Comparison of ENCODE assay signal across 22 mouse cellular contexts in the genomic region with DNA sequence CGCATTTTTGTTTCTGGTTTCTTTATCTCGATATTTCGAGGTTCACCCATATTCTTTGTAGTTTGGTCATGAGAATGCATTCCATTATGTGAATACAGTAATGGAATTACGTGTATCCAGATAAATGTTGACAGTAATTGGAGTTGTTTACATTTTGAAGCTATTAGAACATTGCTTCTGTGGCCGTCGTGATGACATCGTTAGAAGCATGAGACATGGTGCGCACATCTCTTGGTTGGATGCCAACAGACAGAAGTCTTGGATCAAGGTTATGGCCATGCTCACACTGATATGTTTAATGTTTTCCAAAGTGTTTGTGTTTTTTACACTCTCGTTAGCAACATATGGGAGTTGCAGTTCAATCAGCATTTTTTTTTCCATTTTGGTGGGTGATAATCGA. TPM values are rescaled to one million over a fixed set of nuclear protein-coding genes. Genes with fewer than 3 reads are reported as not detected.
DNase-seq lines count a peak whose midpoint lies in the region; ATAC-seq and TF ChIP-seq lines count a peak whose summit lies in the region.
"Had no signal": no experiment of that assay in that cellular context is flagged by ENCODE, and none has a peak within 500 bp of the region (broad histone marks: within the 10 kb centered on the region; RNA-seq: fewer than 3 reads in every experiment).

No protein-coding gene starts in this region.

- no peak overlapping the region for H3K4me3 ChIP-seq in forebrain, embryonic 15.5 days
- H3K4me3 ChIP-seq in forebrain, embryonic 12.5 days (replicated peaks) = no peak overlapping the region
- no peak overlapping the region for H3K4me3 ChIP-seq in lung, embryonic 15.5 days
- H3K4me3 ChIP-seq in stomach, embryonic 15.5 days (replicated peaks) = no peak overlapping the region
- H3K4me3 ChIP-seq in stomach, postnatal 0 days (ENCODE audit: low read depth, low read length) = no peak overlapping the region
- H3K4me3 ChIP-seq: embryonic facial prominence, embryonic 12.5 days; forebrain, embryonic 13.5 days; heart, embryonic 10.5 days; heart, embryonic 15.5 days; hindbrain, embryonic 13.5 days had no signal

- no peak for DNase-seq in lung, postnatal 36 days
- DNase-seq in stomach, postnatal 0 days (ENCODE audit: low spot score) = no peak
- DNase-seq in adrenal gland, postnatal 4 days (ENCODE audit: low spot score in 2 of 2) = no peak
- DNase-seq: adrenal gland, adult 8-10 months; adrenal gland, postnatal 36 days; cerebellum, adult 11-12 months; cerebellum, adult 9-10 months; cerebellum, postnatal 25 days; gastrocnemius, postnatal 36 days; heart, adult 18-20 months; heart, postnatal 14 days had no signal

- TF ChIP-seq EP300 in stomach, postnatal 0 days (optimal IDR thresholded peaks at IDR 0.05) = no peak

- H3K27me3 ChIP-seq in forebrain, embryonic 15.5 days = no peaks in the 10 kb centered on the region
- H3K27me3 ChIP-seq in forebrain, embryonic 12.5 days = no peaks in the 10 kb centered on the region
- no peaks in the 10 kb centered on the region for H3K27me3 ChIP-seq in lung, embryonic 15.5 days
- no peaks in the 10 kb centered on the region for H3K27me3 ChIP-seq in stomach, embryonic 15.5 days (replicated peaks)
- no peaks in the 10 kb centered on the region for H3K27me3 ChIP-seq in stomach, postnatal 0 days (ENCODE audit: control insufficient read depth, insufficient read depth, low read length)
- H3K27me3 ChIP-seq: CH12.LX; embryonic facial prominence, embryonic 12.5 days; forebrain, embryonic 13.5 days; heart, embryonic 15.5 days; hindbrain, embryonic 13.5 days had no signal

- ATAC-seq in forebrain, embryonic 15.5 days (replicated peaks) = peak; percentile 12; the same call in 1 of the 2 replicates
- no peak for ATAC-seq in forebrain, embryonic 12.5 days (ENCODE audit: low FRiP score)
- ATAC-seq in lung, embryonic 15.5 days (ENCODE audit: borderline replicate concordance, extremely low read depth, low FRiP score, low TSS enrichment) = peak; percentile 40; the same call in 1 of the 2 replicates
- no peak for ATAC-seq in stomach, embryonic 15.5 days (ENCODE audit: insufficient read depth, low FRiP score, low read depth)
- no peak for ATAC-seq in stomach, postnatal 0 days (ENCODE audit: low FRiP score, low TSS enrichment)
- ATAC-seq: forebrain, embryonic 13.5 days; hindbrain, postnatal 0 days had no signal

- H3K9me3 ChIP-seq in forebrain, embryonic 15.5 days = no peaks in the 10 kb centered on the region
- no peaks in the 10 kb centered on the region for H3K9me3 ChIP-seq in forebrain, embryonic 12.5 days
- no peaks in the 10 kb centered on the region for H3K9me3 ChIP-seq in lung, embryonic 15.5 days
- H3K9me3 ChIP-seq in stomach, embryonic 15.5 days = no peaks in the 10 kb centered on the region
- H3K9me3 ChIP-seq in stomach, postnatal 0 days (ENCODE audit: control insufficient read depth, low read length) = no peaks in the 10 kb centered on the region
- H3K9me3 ChIP-seq: embryonic facial prominence, embryonic 12.5 days; forebrain, embryonic 13.5 days; heart, embryonic 10.5 days; heart, embryonic 15.5 days; hindbrain, embryonic 13.5 days had no signal

- H3K27ac ChIP-seq in forebrain, embryonic 15.5 days (replicated peaks) = no peak overlapping the region
- no peak overlapping the region for H3K27ac ChIP-seq in forebrain, embryonic 12.5 days
- peak overlapping the region; percentile 59; the same call in 1 of the 2 replicates for H3K27ac ChIP-seq in lung, embryonic 15.5 days
- H3K27ac ChIP-seq in stomach, embryonic 15.5 days = 0 out of 2 replicates have a peak overlapping the region, but pooled peaks have one; percentile 1
- no peak overlapping the region for H3K27ac ChIP-seq in stomach, postnatal 0 days (replicated peaks)
- H3K27ac ChIP-seq: embryonic facial prominence, embryonic 12.5 days; forebrain, embryonic 13.5 days; heart, embryonic 10.5 days; heart, embryonic 15.5 days; hindbrain, embryonic 13.5 days; hindbrain, postnatal 0 days had no signal

- WGBS in forebrain, embryonic 15.5 days = 64% methylated on average over 10 of the region's 10 CpGs
- 83% methylated on average over 10 of the region's 10 CpGs for WGBS in forebrain, embryonic 12.5 days
- 48% methylated on average over 10 of the region's 10 CpGs for WGBS in lung, embryonic 15.5 days
- 68% methylated on average over 10 of the region's 10 CpGs for WGBS in stomach, embryonic 15.5 days
- WGBS in stomach, postnatal 0 days = 60% methylated on average over 10 of the region's 10 CpGs

- no peak for TF ChIP-seq CTCF in stomach, postnatal 0 days (IDR thresholded peaks at IDR 0.05; ENCODE audit: low read depth)

- H3K36me3 ChIP-seq in forebrain, embryonic 15.5 days = peaks cover 5% of the 10 kb centered on the region; the same call in 1 of the 2 replicates
- H3K36me3 ChIP-seq in forebrain, embryonic 12.5 days (replicated peaks) = peaks cover 37% of the 10 kb centered on the region
- H3K36me3 ChIP-seq in lung, embryonic 15.5 days = peaks cover 17% of the 10 kb centered on the region; the same call in 1 of the 2 replicates
- peaks cover 11% of the 10 kb centered on the region; the same call in 1 of the 2 replicates for H3K36me3 ChIP-seq in stomach, embryonic 15.5 days
- 0 out of 2 replicates have a peak, but pooled peaks cover 3% of the 10 kb centered on the region for H3K36me3 ChIP-seq in stomach, postnatal 0 days (ENCODE audit: control insufficient read depth, insufficient read depth, low read length)

- H3K4me1 ChIP-seq in forebrain, embryonic 15.5 days = peaks cover 16% of the 10 kb centered on the region
- H3K4me1 ChIP-seq in forebrain, embryonic 12.5 days = peaks cover 11% of the 10 kb centered on the region
- peaks cover 46% of the 10 kb centered on the region for H3K4me1 ChIP-seq in lung, embryonic 15.5 days
- H3K4me1 ChIP-seq in stomach, embryonic 15.5 days = peaks cover 2% of the 10 kb centered on the region
- H3K4me1 ChIP-seq in stomach, postnatal 0 days (replicated peaks; ENCODE audit: control insufficient read depth, insufficient read depth) = no peaks in the 10 kb centered on the region

- H3K9ac ChIP-seq in forebrain, embryonic 15.5 days (replicated peaks) = no peak overlapping the region
- H3K9ac ChIP-seq in forebrain, embryonic 12.5 days = no peak overlapping the region
- H3K9ac ChIP-seq in lung, embryonic 15.5 days = no peak overlapping the region
- no peak overlapping the region for H3K9ac ChIP-seq in stomach, embryonic 15.5 days
- no peak overlapping the region for H3K9ac ChIP-seq in stomach, postnatal 0 days (ENCODE audit: low read length)
- H3K9ac ChIP-seq: embryonic facial prominence, embryonic 12.5 days; forebrain, embryonic 13.5 days; heart, embryonic 15.5 days; hindbrain, embryonic 13.5 days had no signal

- H3K4me2 ChIP-seq in forebrain, embryonic 15.5 days (replicated peaks) = no peak overlapping the region
- H3K4me2 ChIP-seq in forebrain, embryonic 12.5 days = no peak overlapping the region
- no peak overlapping the region for H3K4me2 ChIP-seq in lung, embryonic 15.5 days
- no peak overlapping the region for H3K4me2 ChIP-seq in stomach, embryonic 15.5 days
- no peak overlapping the region for H3K4me2 ChIP-seq in stomach, postnatal 0 days (replicated peaks; ENCODE audit: low read depth)
- H3K4me2 ChIP-seq: embryonic facial prominence, embryonic 12.5 days; forebrain, embryonic 13.5 days; heart, embryonic 15.5 days; hindbrain, embryonic 13.5 days had no signal

RNA-seq across cellular contexts. Expression of gene Usp46, which starts 30.8 kb away (rescaled TPM):
- polyA plus RNA-seq in forebrain, embryonic 15.5 days (2015; fragmentation: Nextera tagmentation; extraction: Ambion mirVana) = 28.0 and 29.0 TPM in 2 replicates
- 34.1 and 37.0 TPM in 2 replicates for polyA plus RNA-seq in forebrain, embryonic 12.5 days (2016; fragmentation: Nextera tagmentation; extraction: Ambion mirVana)
- polyA plus RNA-seq in lung, embryonic 15.5 days (2015; fragmentation: Nextera tagmentation; extraction: Ambion mirVana) = 44.5 and 46.4 TPM in 2 replicates
- 27.4 and 27.7 TPM in 2 replicates for polyA plus RNA-seq in stomach, embryonic 15.5 days (2015; fragmentation: Nextera tagmentation; extraction: Ambion mirVana)
- 18.7 and 20.0 TPM in 2 replicates for polyA plus RNA-seq in stomach, postnatal 0 days (2015; fragmentation: Nextera tagmentation; extraction: Ambion mirVana)
- total RNA-seq in adrenal gland, postnatal 4 days (2021) = 10 to 100 TPM; 42.6 to 45.0 TPM

Comparison
In these comparisons a context has a peak if more than half of its experiments do, and no peak if none do; other contexts are left out.
1. ATAC-seq: peak in forebrain, embryonic 15.5 days (single experiment) and lung, embryonic 15.5 days (single experiment); none in forebrain, embryonic 12.5 days (single experiment), stomach, embryonic 15.5 days (single experiment) and stomach, postnatal 0 days (single experiment).
2. H3K27ac ChIP-seq: peak in lung, embryonic 15.5 days (single experiment) and stomach, embryonic 15.5 days (single experiment); none in forebrain, embryonic 15.5 days (single experiment), forebrain, embryonic 12.5 days (single experiment) and stomach, postnatal 0 days (single experiment).